Mouse (Mus musculus): ENCODE results near the gene Fem1a.
A peak's percentile ranks its signal among the peaks of the same experiment; 100 is the strongest.

Fem1a gene

DNA sequence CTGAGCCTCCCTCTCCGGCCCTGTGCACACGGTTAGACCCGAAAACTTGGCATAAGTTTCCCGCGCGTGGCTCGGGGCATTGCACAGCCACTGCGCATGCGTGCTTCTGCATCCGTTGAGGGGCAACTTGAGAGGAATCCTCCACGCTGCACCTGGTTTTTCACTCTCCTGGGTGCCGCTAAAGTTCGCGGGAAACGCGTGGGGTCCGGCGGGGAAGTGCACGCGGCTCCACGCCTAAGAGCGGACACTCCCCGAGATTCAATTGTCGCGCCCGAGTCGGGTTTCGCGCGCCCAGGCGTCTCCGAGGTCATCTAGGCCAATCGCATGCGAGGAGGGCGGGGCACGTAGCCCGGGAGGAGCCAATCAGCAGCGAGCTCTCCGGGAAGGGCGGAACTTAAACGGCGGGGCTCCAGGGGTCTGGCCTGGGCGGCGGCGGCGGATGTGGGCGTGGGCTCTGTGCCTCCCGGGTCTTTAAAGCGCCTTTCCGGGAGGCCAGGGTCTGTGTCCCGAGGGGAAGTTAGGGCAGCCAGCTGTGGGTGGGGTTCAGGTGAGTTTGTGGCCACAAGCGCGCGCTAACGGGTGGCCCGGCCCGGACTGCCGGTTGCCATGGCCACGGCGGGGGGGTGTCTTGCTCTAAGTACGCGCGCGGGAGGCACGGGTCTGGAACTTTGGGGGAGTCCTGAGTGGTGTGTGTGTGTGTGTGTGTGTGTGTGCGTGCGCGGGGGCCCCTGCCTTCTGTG lies 47.4 kb downstream of the Fem1a start:
- DNase-seq (ENCODE audit: low spot score): peak; percentile 95

DNA sequence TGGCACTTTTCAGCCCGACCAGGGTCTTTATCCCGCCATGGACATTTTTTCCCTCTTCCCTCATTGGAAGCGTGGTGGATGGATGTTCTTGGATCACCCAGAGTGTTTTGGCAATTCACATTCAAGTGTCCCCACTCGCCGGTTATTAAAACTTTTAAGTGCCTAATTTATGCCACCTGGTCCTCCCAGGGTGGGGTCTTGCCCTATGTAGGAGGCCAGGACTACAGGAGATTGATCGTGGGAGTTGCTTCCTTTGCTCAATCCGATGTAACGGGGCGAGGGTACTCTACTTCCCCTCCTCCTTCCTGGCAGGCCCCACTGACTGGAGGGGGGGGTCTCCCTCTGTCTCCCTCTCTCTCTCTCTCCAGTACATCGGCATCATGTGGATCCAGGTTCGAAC lies 48.1 kb downstream of the Fem1a start:
- DNase-seq (ENCODE audit: low spot score): no peak

DNA sequence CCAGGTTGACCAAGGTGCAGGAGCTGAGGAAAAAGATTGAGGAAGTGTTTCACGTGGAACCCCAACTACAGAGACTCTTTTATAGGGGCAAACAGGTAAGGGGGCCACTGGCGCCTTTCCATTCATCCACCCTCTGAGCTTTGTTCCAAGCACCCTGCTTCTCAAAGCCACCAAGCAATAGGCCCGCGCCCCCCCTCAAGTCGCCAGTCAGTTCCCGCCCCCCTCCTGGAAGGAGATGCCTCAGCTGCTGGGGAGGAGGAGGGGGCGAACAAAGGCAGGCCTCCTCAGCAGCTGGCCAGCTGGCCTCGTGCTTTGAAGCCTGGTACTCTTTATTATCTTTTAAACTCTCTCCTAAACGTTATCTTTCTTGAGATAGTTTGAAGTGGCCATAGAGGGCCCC lies 48.5 kb downstream of the Fem1a start:
- DNase-seq (ENCODE audit: low spot score): no peak

DNA sequence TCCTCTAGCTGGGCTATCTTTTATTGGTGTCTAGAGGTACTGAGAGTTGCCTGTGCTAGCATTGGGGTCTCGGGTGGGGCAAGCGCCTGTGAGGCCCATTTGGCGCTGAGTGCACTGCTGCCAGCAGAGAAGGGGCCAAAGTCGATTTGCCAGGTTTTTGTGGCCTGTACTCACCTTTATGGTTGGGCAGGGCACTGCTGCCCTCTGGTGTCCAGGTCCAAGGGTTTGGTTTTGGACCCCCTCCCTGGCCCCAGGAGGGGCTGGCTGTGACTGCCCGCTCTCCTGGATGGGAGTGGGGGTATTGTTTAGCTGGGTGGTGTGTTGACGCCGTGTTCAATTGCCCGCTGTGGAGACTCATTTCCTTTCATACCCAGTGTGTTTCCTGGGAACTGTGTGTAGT lies 49.2 kb downstream of the Fem1a start:
- DNase-seq (ENCODE audit: low spot score): no peak

DNA sequence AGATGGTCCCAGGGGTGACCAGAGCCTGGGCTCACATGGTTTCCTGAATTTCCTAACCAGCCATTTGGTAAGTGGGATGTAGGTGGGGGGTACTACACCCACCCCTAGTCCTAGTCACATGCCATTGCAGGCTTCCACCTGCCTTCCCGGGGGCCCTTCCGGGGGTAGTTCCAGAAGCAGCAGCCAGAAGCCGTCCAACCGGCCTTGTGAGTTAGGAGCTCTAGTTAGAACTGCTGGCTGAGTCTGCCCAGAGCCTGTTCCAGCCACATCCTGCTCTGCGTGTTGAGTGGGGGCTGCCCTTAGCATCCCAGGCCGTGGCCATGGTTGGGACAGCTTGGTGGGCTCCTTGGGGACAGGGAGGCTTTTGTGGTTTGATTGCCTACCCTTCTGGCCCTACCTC lies 51.5 kb downstream of the Fem1a start:
- DNase-seq (ENCODE audit: low spot score): no peak

DNA sequence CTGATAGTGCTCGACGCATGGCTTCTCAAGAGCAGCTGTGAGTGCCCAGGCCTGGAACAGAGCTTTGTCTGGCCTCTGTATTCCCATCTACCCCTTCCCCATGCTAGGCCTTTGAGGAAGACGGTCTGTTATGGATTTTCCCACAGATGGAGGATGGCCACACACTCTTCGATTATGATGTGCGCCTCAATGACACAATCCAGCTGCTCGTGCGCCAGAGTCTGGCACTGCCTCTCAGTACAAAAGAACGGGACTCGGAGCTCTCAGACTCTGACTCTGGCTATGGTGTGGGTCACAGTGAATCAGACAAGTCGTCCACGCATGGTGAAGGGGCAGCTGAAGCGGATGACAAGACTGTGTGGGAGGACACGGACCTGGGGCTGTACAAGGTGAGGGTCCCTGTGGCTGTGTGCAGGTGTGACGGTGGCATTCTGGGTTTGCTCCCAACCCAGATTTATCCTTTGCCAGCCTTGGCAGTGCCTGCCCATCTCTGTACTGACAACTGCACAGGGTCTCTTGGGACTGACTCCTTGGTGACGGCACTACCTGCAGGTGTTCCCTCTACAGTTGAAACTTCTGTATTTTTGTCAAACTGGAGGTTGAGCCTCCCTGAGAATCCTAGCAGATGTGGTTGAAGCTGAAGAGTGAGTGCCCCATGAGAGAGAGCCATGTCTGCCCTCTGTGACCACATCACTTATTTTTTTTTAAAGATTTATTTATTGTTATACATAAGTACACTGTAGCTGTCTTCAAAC lies 52.8 kb downstream of the Fem1a start:
- no peak for DNase-seq (ENCODE audit: low spot score)
